Mouse (Mus musculus) liver, postnatal 0 days (tissue): ENCODE measurements around the gene Atox1. TPM values are rescaled to one million over a fixed set of nuclear protein-coding genes. Genes with fewer than 3 reads are reported as not detected.

Source experiments
- ATAC-seq: fragments of 200-750 bp; cut with Nextera tagmentation; 2 replicates; pipeline ENCODE4 v1.8.0; 2017; ENCODE audit warnings: mild to moderate bottlenecking, moderate library complexity
- DNase-seq: peaks from one replicate; pipeline ENCODE4 v3.0.0-alpha.2; 2016
- H3K27ac ChIP-seq: fragments of 300-500 bp; sonication (generic); 2 replicates; pipeline ENCODE4 v1.5.1; 2014; ENCODE audit warnings: antibody characterized with exemption, moderate library complexity, mild to moderate bottlenecking, low read depth
- H3K27me3 ChIP-seq: fragments of 300-500 bp; sonication (generic); 2 replicates; pipeline ENCODE4 v1.6.1; 2014; ENCODE audit warnings: low read length, control low read depth, mixed read lengths; ENCODE audit not compliant: insufficient read depth
- H3K36me3 ChIP-seq: fragments of 300-500 bp; sonication (generic); replicated peaks from 2 replicates; pipeline ENCODE4 v1.6.1; 2014; ENCODE audit warnings: mild to moderate bottlenecking, control low read depth, low read length, moderate library complexity, mixed read lengths; ENCODE audit not compliant: insufficient read depth
- H3K4me1 ChIP-seq: fragments of 300-500 bp; sonication (generic); 2 replicates; pipeline ENCODE4 v1.6.1; 2014; ENCODE audit warnings: antibody characterized with exemption, mild to moderate bottlenecking, control low read depth; ENCODE audit not compliant: insufficient read depth
- H3K4me2 ChIP-seq: fragments of 300-500 bp; sonication (generic); 2 replicates; pipeline ENCODE4 v1.6.1; 2014; ENCODE audit warnings: low read depth, mild to moderate bottlenecking, low read length, moderate library complexity, mixed read lengths
- H3K4me3 ChIP-seq: fragments of 300-500 bp; sonication (generic); 2 replicates; pipeline ENCODE4 v1.5.1; 2014; ENCODE audit warnings: low read depth, low read length
- H3K9ac ChIP-seq: fragments of 300-500 bp; sonication (generic); replicated peaks from 2 replicates; pipeline ENCODE4 v1.6.1; 2014; ENCODE audit warnings: mild to moderate bottlenecking, moderate library complexity
- H3K9me3 ChIP-seq: fragments of 300-500 bp; sonication (generic); 2 replicates; pipeline ENCODE4 v1.6.1; 2016; ENCODE audit warnings: mild to moderate bottlenecking, control low read depth, low read length, mixed read lengths
- CTCF ChIP-seq: sonication (generic); IDR thresholded peaks from 2 replicates; pipeline ENCODE4 v1.5.1; 2016; ENCODE audit warnings: antibody characterized with exemption, low read depth
- EP300 ChIP-seq: IDR thresholded peaks from 2 replicates; pipeline ENCODE4 v1.6.1; 2016; ENCODE audit warnings: antibody characterized with exemption, low read depth, mild to moderate bottlenecking
- WGBS: fragments of 180-500 bp; shearing (Covaris S2); extraction: QIAGEN DNeasy Blood & Tissue Kit; methylation state at CpG from one replicate; pipeline ENCODE4 v1.1.7; 2014; ENCODE audit not compliant: insufficient replicate concordance; 5-methylcytosine and 5-hydroxymethylcytosine counted together
- polyA plus RNA-seq: library from polyadenylated mRNA; unstranded; fragments of >200 nt; fragmentation: Nextera tagmentation; extraction: Ambion mirVana; gene quantifications from 2 replicates; pipeline ENCODE4 v1.2.1, GENCODE M21; 2015

The Atox1 gene
- polyA plus RNA-seq, 1 experiment from 2014 or later, result 271 TPM

DNA sequence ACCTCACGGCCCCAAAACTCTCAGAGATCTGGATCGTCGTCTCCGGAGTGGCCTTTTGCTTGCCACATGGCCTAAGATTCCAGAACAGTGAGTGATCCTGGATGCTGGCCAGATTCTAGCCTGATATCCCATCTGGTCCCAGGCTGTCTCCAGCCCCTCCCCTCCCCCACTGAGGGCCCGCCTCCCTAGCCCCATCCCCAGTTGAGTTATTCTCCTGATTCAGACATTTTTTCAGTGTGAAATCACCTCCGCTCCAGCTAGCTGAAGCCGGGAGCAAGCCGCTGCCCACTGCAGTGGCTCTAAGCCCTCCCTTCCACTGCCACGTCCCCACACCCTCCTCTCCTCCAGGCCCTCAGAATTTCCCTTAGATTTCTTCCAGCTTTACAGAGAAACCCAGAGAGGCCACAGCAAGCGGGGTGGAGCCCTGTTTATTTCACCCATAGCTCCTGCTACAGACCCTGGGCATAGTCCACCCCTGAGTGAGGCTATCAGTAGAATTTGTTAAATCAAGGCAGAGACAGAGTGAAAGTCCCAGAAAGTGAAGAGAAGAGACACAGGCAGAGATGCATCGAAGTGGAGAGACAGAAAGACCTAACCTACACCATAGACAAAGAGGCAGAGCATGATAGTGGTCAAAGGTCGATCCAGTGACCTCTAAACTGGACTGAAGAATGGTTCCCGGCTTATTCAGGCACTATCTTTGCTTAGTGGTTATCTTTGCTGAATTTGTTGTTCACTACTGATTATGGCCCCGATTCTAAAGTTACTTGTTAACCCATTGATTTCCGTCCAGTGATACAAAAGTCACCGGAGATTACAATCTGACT lies 32.6 kb downstream of the Atox1 start:
- H3K36me3 ChIP-seq, result no peaks in the 10 kb centered on the region
- DNase-seq, result peak; percentile 70
- peak; percentile 76 for ATAC-seq
- H3K4me3 ChIP-seq, result no peak overlapping the region
- no peaks in the 10 kb centered on the region for H3K9me3 ChIP-seq
- H3K4me1 ChIP-seq, result peaks cover 4% of the 10 kb centered on the region
- no peaks in the 10 kb centered on the region for H3K27me3 ChIP-seq
- peak overlapping the region; percentile 91 for H3K27ac ChIP-seq
- H3K4me2 ChIP-seq, result no peak overlapping the region
- no peak for TF ChIP-seq EP300
- TF ChIP-seq CTCF, result no peak
- no peak overlapping the region for H3K9ac ChIP-seq
- WGBS, result 35% methylated on average over 16 of the region's 16 CpGs

DNA sequence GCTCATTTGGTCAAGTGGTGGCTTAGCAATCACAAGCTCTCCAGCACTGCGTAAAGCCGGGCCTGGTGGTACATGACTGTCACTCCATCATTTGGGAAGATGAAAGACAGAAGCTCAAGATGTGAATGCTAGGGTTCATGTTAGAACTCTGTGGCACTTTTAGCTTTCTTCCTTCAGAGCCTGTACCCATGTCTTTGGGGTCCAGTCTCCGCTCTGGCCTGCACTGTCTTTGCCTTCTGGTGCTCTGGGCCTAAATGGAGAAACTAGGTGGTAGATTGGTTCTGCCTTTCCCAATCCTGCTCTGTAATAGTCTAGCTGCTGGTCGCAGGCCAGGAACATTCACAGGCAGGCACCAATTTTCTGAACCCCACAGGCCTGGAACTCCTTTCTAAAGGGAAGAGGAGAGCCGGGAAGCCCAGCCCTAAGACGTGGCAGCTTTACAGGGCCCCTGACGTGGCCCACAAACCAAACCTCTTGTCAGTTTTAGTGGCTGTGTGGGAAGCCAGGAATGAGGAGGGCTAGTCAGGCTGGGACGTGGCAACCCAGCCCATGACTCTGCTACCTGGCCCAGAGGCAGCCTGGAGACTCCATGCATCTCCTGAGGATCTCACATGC lies 36.2 kb downstream of the Atox1 start:
- DNase-seq (no peak), ATAC-seq (no peak)
- H3K9ac ChIP-seq, result no peak overlapping the region
- peaks cover 4% of the 10 kb centered on the region for H3K4me1 ChIP-seq
- H3K4me2 ChIP-seq, result no peak overlapping the region
- no peaks in the 10 kb centered on the region for H3K27me3 ChIP-seq
- H3K4me3 ChIP-seq, result no peak overlapping the region
- H3K36me3 ChIP-seq, result no peaks in the 10 kb centered on the region
- H3K27ac ChIP-seq, result no peak overlapping the region
- 84% methylated on average over 8 of the region's 8 CpGs for WGBS
- TF ChIP-seq EP300, result no peak
- no peak for TF ChIP-seq CTCF
- no peaks in the 10 kb centered on the region for H3K9me3 ChIP-seq

DNA sequence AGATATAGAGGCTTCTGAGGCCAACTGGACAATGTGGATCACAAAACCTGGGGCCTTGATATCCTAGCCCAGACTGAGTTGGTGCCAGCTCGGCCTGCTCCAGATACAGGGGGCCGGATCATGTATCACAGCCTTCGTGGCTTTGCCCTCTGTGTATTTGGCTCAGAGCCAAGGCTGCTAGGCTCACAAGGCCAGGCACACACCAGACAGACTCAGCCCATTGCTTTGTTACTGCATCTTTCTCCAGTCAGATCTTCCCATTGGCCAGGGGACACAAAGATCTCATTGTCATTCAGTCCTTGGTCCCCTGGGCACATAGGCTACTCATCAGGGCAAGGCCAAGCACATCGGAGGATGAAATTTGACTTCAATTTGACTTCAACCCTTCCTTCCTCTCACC lies 37.3 kb downstream of the Atox1 start:
- peak; percentile 26 for DNase-seq
- peaks cover 4% of the 10 kb centered on the region for H3K4me1 ChIP-seq
- H3K4me3 ChIP-seq, result no peak overlapping the region
- no peaks in the 10 kb centered on the region for H3K36me3 ChIP-seq
- no peak for TF ChIP-seq CTCF
- no peak overlapping the region for H3K27ac ChIP-seq
- H3K9me3 ChIP-seq, result no peaks in the 10 kb centered on the region
- 35% methylated on average over 4 of the region's 4 CpGs for WGBS
- no peak overlapping the region for H3K9ac ChIP-seq
- no peaks in the 10 kb centered on the region for H3K27me3 ChIP-seq
- ATAC-seq, result 0 out of 2 replicates have a peak, but pooled peaks have one; percentile 10
- no peak overlapping the region for H3K4me2 ChIP-seq

DNA sequence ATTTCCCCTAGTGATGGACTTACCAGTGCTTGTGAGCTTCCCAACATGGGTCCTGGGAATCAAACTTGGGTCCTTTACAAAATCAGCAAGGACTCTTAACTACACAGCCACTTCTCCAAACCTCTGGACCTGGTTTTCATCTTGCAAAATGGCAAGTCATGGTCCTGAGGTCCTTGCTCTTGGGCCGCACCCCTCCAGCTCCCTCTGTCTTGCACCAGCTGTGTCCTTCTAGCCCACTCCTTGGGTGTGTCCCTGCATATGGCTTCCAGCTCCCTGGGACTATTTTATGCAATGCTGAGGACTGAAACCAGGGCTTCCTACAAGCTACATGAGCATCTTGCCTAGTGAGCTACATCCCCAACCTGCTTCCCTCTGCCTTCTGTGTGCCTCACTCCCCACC lies 38.1 kb downstream of the Atox1 start, which contains the start of gene Sparc:
Sparc (minus strand) TSS at position 206 of the 400 bp plus-strand sequence.
- no peak for TF ChIP-seq CTCF
- no peak for TF ChIP-seq EP300
- no peaks in the 10 kb centered on the region for H3K36me3 ChIP-seq
- no peak within 1 kb of the TSS for H3K4me3 ChIP-seq
- no peak within 1 kb of the TSS for H3K27ac ChIP-seq
- ATAC-seq, result no peak
- WGBS, result 100% methylated on average over 1 of the region's 1 CpGs
- H3K9ac ChIP-seq, result no peak within 1 kb of the TSS
- H3K4me2 ChIP-seq, result no peak within 1 kb of the TSS
- no peaks in the 10 kb centered on the region; the same call in 1 of the 2 replicates for H3K4me1 ChIP-seq
- no peak for DNase-seq
- H3K9me3 ChIP-seq, result no peaks in the 10 kb centered on the region
- no peaks in the 10 kb centered on the region for H3K27me3 ChIP-seq

DNA sequence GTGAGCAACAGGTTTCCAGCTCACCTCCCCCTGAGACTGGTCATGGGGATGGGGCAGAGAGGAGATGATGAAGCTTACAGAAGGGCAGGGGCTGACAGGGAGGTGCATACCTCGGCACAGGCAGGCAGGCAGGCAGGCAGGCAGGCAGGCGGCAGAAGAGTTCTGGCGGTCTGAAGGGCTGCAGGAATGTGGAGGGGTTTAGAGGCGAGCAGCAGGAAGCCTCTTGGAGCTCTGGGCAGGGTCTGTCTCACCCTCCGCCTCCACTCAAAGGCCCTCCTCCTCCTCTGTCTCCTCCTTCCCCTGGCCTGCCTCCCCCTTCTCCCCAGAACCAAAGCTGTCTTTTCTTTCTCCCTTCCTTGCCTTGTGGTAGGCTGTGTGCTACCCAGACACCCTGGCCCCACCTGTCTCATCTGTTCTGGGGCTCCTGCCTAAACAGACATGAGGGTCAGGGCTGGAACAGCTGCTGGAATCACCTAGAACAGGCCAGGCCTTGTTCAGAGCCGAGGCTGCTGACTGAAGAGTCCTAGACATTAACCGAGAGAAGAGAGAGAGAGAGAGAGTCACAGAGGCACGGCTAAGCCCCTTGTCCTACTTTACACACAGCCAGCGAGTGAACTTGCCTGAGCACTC lies 41.2 kb downstream of the Atox1 start:
- peak overlapping the region; percentile 63 for H3K27ac ChIP-seq
- peak overlapping the region; percentile 43 for H3K4me3 ChIP-seq
- peak overlapping the region; percentile 64 for H3K4me2 ChIP-seq
- 45% methylated on average over 9 of the region's 9 CpGs for WGBS
- no peaks in the 10 kb centered on the region for H3K36me3 ChIP-seq
- peak; percentile 31 for DNase-seq
- no peaks in the 10 kb centered on the region for H3K27me3 ChIP-seq
- H3K9ac ChIP-seq, result peak overlapping the region; percentile 61
- no peak for TF ChIP-seq CTCF
- no peak for TF ChIP-seq EP300
- peaks cover 2% of the 10 kb centered on the region; the same call in 1 of the 2 replicates for H3K4me1 ChIP-seq
- ATAC-seq, result no peak; the same call in 1 of the 2 replicates
- no peaks in the 10 kb centered on the region for H3K9me3 ChIP-seq

- no peak for DNase-seq
- no peaks in the 10 kb centered on the region for H3K36me3 ChIP-seq
- WGBS, result 31% methylated on average over 4 of the region's 4 CpGs
- H3K27me3 ChIP-seq, result no peaks in the 10 kb centered on the region
- no peaks in the 10 kb centered on the region for H3K9me3 ChIP-seq
- H3K4me2 ChIP-seq, result peak overlapping the region; percentile 64
- H3K4me1 ChIP-seq, result peaks cover 2% of the 10 kb centered on the region; the same call in 1 of the 2 replicates
- peak overlapping the region; percentile 61 for H3K9ac ChIP-seq
- ATAC-seq, result no peak
- H3K4me3 ChIP-seq, result peak overlapping the region; percentile 43
- no peak for TF ChIP-seq CTCF
- no peak for TF ChIP-seq EP300
- peak overlapping the region; percentile 63 for H3K27ac ChIP-seq
These were observed 41.8 kb downstream of the Atox1 start for GRCm38 (mm10) chr11:55419296-55419677.
